Mouse (Mus musculus) heart, postnatal 0 days (tissue): ENCODE results near the gene Csrnp3. TPM values are rescaled to one million over a fixed set of nuclear protein-coding genes. Genes with fewer than 3 reads are reported as not detected.

Source experiments
- ATAC-seq: fragments of 200-750 bp; cut with Nextera tagmentation; 2 replicates; pipeline ENCODE4 v1.8.0; 2017; ENCODE audit warnings: low read depth, moderate number of reproducible peaks, moderate library complexity; ENCODE audit not compliant: insufficient read depth
- DNase-seq: peaks from one replicate; pipeline ENCODE4 v3.0.0-alpha.2; 2016; ENCODE audit warnings: low spot score
- H3K27ac ChIP-seq: fragments of 300-500 bp; sonication (generic); 2 replicates; pipeline ENCODE4 v1.5.1; 2014; ENCODE audit warnings: low read depth, mild to moderate bottlenecking
- H3K27me3 ChIP-seq: fragments of 300-500 bp; sonication (generic); 2 replicates; pipeline ENCODE4 v1.6.1; 2014; ENCODE audit warnings: low read length, mixed read lengths; ENCODE audit not compliant: control insufficient read depth, insufficient read depth
- H3K36me3 ChIP-seq: fragments of 300-500 bp; sonication (generic); replicated peaks from 2 replicates; pipeline ENCODE4 v1.6.1; 2014; ENCODE audit warnings: low read length, mixed read lengths; ENCODE audit not compliant: control insufficient read depth, insufficient read depth
- H3K4me1 ChIP-seq: fragments of 300-500 bp; sonication (generic); 2 replicates; pipeline ENCODE4 v1.6.1; 2014; ENCODE audit warnings: antibody characterized with exemption; ENCODE audit not compliant: control insufficient read depth, insufficient read depth
- H3K4me2 ChIP-seq: fragments of 300-500 bp; sonication (generic); 2 replicates; pipeline ENCODE4 v1.6.1; 2014; ENCODE audit warnings: low read depth, mild to moderate bottlenecking, low read length, moderate library complexity
- H3K4me3 ChIP-seq: fragments of 300-500 bp; sonication (generic); 2 replicates; pipeline ENCODE4 v1.5.1; 2014; ENCODE audit warnings: low read depth, low read length
- H3K9ac ChIP-seq: fragments of 300-500 bp; sonication (generic); replicated peaks from 2 replicates; pipeline ENCODE4 v1.6.1; 2014; ENCODE audit warnings: low read depth, low read length, mixed read lengths
- H3K9me3 ChIP-seq: fragments of 300-500 bp; sonication (generic); replicated peaks from 2 replicates; pipeline ENCODE4 v1.6.1; 2016; ENCODE audit warnings: low read length; ENCODE audit not compliant: control insufficient read depth
- CTCF ChIP-seq: IDR thresholded peaks from 2 replicates; pipeline ENCODE4 v1.5.1; 2016; ENCODE audit warnings: antibody characterized with exemption, control low read depth, low read depth
- EP300 ChIP-seq: IDR thresholded peaks from 2 replicates; pipeline ENCODE4 v1.6.1; 2016; ENCODE audit warnings: antibody characterized with exemption, low read depth
- WGBS: fragments of 180-500 bp; shearing (Covaris S2); extraction: QIAGEN DNeasy Blood & Tissue Kit; methylation state at CpG from one replicate; pipeline ENCODE4 v1.1.7; 2014; 5-methylcytosine and 5-hydroxymethylcytosine counted together
- polyA plus RNA-seq: library from polyadenylated mRNA; unstranded; fragments of >200 nt; fragmentation: Nextera tagmentation; extraction: Ambion mirVana; gene quantifications from 2 replicates; pipeline ENCODE4 v1.2.1, GENCODE M21; 2015
- total RNA-seq: library from RNA; depleted of rRNA; stranded (reverse); fragments of >200 nt; gene quantifications from 2 replicates; pipeline ENCODE4 v1.2.3, GENCODE M21; 2014; ENCODE audit warnings: low replicate concordance

Csrnp3 gene
- total and polyA plus RNA-seq, 2 experiments from 2014 or later, result under 0.01 to 0.18 TPM

- ATAC-seq (no peak), DNase-seq (no peak)
- no peak overlapping the region for H3K27ac ChIP-seq
- H3K36me3 ChIP-seq, result no peaks in the 10 kb centered on the region
- H3K4me2 ChIP-seq, result no peak overlapping the region
- 0 out of 2 replicates have a peak, but pooled peaks cover 29% of the 10 kb centered on the region for H3K27me3 ChIP-seq
- H3K4me1 ChIP-seq, result no peaks in the 10 kb centered on the region
- no peaks in the 10 kb centered on the region for H3K9me3 ChIP-seq
- no peak overlapping the region for H3K9ac ChIP-seq
- no peak overlapping the region for H3K4me3 ChIP-seq
- no peak for TF ChIP-seq EP300
These were observed 144.5 kb downstream of the Csrnp3 start for GRCm38 (mm10) chr2:65990108-65990507.

- Histone ChIP-seq H3K9ac (no peak overlapping the region), H3K4me3 (no peak overlapping the region), H3K36me3 (no peaks in the 10 kb centered on the region), H3K4me1 (no peaks in the 10 kb centered on the region), H3K9me3 (no peaks in the 10 kb centered on the region), H3K27ac (no peak overlapping the region), H3K4me2 (no peak overlapping the region), H3K27me3 (0 out of 2 replicates have a peak, but pooled peaks cover 28% of the 10 kb centered on the region)
- ATAC-seq (no peak), DNase-seq (no peak)
- whole genome bisulfite sequencing, result 80% methylated on average over 4 of the region's 4 CpGs
- TF ChIP-seq EP300 (no peak), CTCF (no peak)
These were observed 145.2 kb downstream of the Csrnp3 start for GRCm38 (mm10) chr2:65990754-65991153.

- Histone ChIP-seq H3K27me3 (0 out of 2 replicates have a peak, but pooled peaks cover 19% of the 10 kb centered on the region), H3K36me3 (no peaks in the 10 kb centered on the region), H3K9me3 (no peaks in the 10 kb centered on the region), H3K9ac (no peak overlapping the region), H3K4me3 (no peak overlapping the region), H3K4me2 (no peak overlapping the region), H3K4me1 (no peaks in the 10 kb centered on the region), H3K27ac (no peak overlapping the region)
- ATAC-seq (no peak), DNase-seq (no peak)
- 73% methylated on average over 14 of the region's 14 CpGs for WGBS
- no peak for TF ChIP-seq CTCF
- no peak for TF ChIP-seq EP300
These were observed 147.8 kb downstream of the Csrnp3 start for GRCm38 (mm10) chr2:65993371-65993770.

GRCm38 (mm10) chr2:65994886-65995468 is 149.4 kb downstream of the Csrnp3 start:
- Histone ChIP-seq H3K4me3 (no peak overlapping the region), H3K9me3 (no peaks in the 10 kb centered on the region), H3K27ac (no peak overlapping the region), H3K36me3 (no peaks in the 10 kb centered on the region), H3K9ac (no peak overlapping the region), H3K4me2 (0 out of 2 replicates have a peak overlapping the region, but pooled peaks have one; percentile 0), H3K4me1 (no peaks in the 10 kb centered on the region), H3K27me3 (0 out of 2 replicates have a peak, but pooled peaks cover 14% of the 10 kb centered on the region)
- WGBS, result 27% methylated on average over 13 of the region's 13 CpGs
- TF ChIP-seq CTCF (no peak), EP300 (no peak)
- DNase-seq (peak; percentile 25), ATAC-seq (peak; percentile 41; the same call in 1 of the 2 replicates)

- DNase-seq, result no peak
- Histone ChIP-seq H3K4me3 (no peak overlapping the region), H3K36me3 (no peaks in the 10 kb centered on the region), H3K27me3 (peaks cover 4% of the 10 kb centered on the region; the same call in 1 of the 2 replicates), H3K4me1 (no peaks in the 10 kb centered on the region), H3K9ac (no peak overlapping the region), H3K27ac (no peak overlapping the region), H3K4me2 (no peak overlapping the region), H3K9me3 (no peaks in the 10 kb centered on the region)
- TF ChIP-seq CTCF (no peak), EP300 (no peak)
- 82% methylated on average over 2 of the region's 2 CpGs for WGBS
- no peak for ATAC-seq
These were observed 153.2 kb downstream of the Csrnp3 start for GRCm38 (mm10) chr2:65998747-65999146.
